Mouse (Mus musculus) duodenum, adult 2 months (tissue): ENCODE results near the gene Pla2g4c. TPM values are rescaled to one million over a fixed set of nuclear protein-coding genes. Genes with fewer than 3 reads are reported as not detected.

ENCODE experiments used
- polyA plus RNA-seq: library from polyadenylated mRNA; depleted of rRNA; stranded (reverse); fragments of >200 nt; gene quantifications from 2 replicates; pipeline ENCODE4 v1.2.3, GENCODE M21; 2012; ENCODE audit warnings: low replicate concordance; rRNA removed

Pla2g4c gene
- polyA plus RNA-seq: 2.1 TPM in 1 of 2 replicates, not detected in the other

GRCm38 (mm10) chr7:13324316-13324715 lies at the start of gene Pla2g4c:
Pla2g4c (plus strand) TSS chr7:13324655.

GRCm38 (mm10) chr7:13277081-13277480 lies 47.4 kb upstream of the Pla2g4c start, which contains the start of gene Lig1:
Lig1 (plus strand) TSS chr7:13277283.

GRCm38 (mm10) chr7:13278308-13278891 lies 46.1 kb upstream of the Pla2g4c start, which contains the start of gene Zswim9:
Zswim9 (minus strand) TSS chr7:13278721.

GRCm38 (mm10) chr7:13397832-13398231 lies 73.4 kb downstream of the Pla2g4c start, which contains the start of gene Cabp5:
Cabp5 (plus strand) TSS chr7:13398132.

Other genes starting within 250 kb of the Pla2g4c start
- not detected in 2 replicates for gene Vmn1r85, start 229.5 kb upstream of the Pla2g4c start, polyA plus RNA-seq
- gene Vmn1r86, start 204.7 kb upstream of the Pla2g4c start, polyA plus RNA-seq: not detected in 2 replicates
- not detected in 2 replicates for gene Vmn1r87, start 184.5 kb upstream of the Pla2g4c start, polyA plus RNA-seq
- not detected in 2 replicates for gene Vmn1r88, start 165.1 kb upstream of the Pla2g4c start, polyA plus RNA-seq
- gene Vmn1r89, start 111.6 kb upstream of the Pla2g4c start, polyA plus RNA-seq: not detected in 2 replicates
- gene Lig1, start 47.4 kb upstream of the Pla2g4c start, polyA plus RNA-seq: 5.4 and 6.0 TPM in 2 replicates
- gene Zswim9, start 45.9 kb upstream of the Pla2g4c start, polyA plus RNA-seq: 1.4 and 1.8 TPM in 2 replicates
- not detected in 2 replicates for gene Cabp5, start 73.5 kb downstream of the Pla2g4c start, polyA plus RNA-seq
- gene Bsph1, start 126.2 kb downstream of the Pla2g4c start, polyA plus RNA-seq: not detected in 2 replicates
- not detected in 2 replicates for gene Bsph2, start 246.4 kb downstream of the Pla2g4c start, polyA plus RNA-seq